In the genomic region with DNA sequence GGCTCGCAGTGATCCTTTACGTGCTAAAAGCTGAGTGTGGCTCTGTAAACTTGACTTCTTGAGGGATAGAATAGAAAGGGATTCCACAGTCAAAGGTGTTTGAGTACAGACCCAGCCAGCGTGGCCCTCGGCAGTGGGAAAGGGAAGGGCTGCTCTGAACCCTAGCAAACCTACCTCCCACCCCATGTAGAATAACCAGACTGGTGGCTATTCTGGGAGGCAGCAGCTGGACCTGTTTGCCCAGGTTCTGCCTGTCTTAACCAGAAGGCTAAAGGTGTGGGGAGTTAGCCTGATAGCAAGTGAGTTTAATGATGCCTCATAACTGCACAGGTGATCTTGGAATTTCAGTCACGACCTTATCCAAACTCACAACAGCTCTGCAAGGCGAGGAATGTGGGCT, we compare ENCODE assay signal across 12 mouse cellular contexts. TPM values are rescaled to one million over a fixed set of nuclear protein-coding genes. Genes with fewer than 3 reads are reported as not detected.
DNase-seq lines count a peak whose midpoint lies in the region; ATAC-seq and TF ChIP-seq lines count a peak whose summit lies in the region.
"Had no signal": no experiment of that assay in that cellular context is flagged by ENCODE, and none has a peak within 500 bp of the region (broad histone marks: within the 10 kb centered on the region; RNA-seq: fewer than 3 reads in every experiment).

No protein-coding gene starts in this region.

- DNase-seq in liver, adult 2 months (ENCODE audit: extremely low read depth, low read depth, low spot score), result no peak
- no peak for DNase-seq in spleen, adult 18-20 months
- no peak for DNase-seq in left cerebral cortex, adult 11 months (ENCODE audit: low spot score)
- DNase-seq in spleen, postnatal 4 days (ENCODE audit: low spot score in 2 of 2), result no peak
- DNase-seq: cerebellum, adult 2 months; lung, postnatal 14 days had no signal

- H3K79me2 ChIP-seq in liver, adult 2 months (ENCODE audit: control insufficient read depth, insufficient read depth, low read length), result no peaks in the 10 kb centered on the region

- WGBS in liver, adult 2 months, result 56% methylated on average over 6 of the region's 6 CpGs
- 69% methylated on average over 6 of the region's 6 CpGs for WGBS in liver, embryonic 12.5 days (ENCODE audit: insufficient replicate concordance)
- 54% methylated on average over 6 of the region's 6 CpGs for WGBS in embryonic facial prominence, embryonic 15.5 days
- WGBS in kidney, embryonic 14.5 days, result 79% methylated on average over 6 of the region's 6 CpGs
- 91% methylated on average over 6 of the region's 6 CpGs for WGBS in olfactory bulb, adult 2 months

- TF ChIP-seq CTCF in liver, adult 2 months (IDR thresholded peaks at IDR 0.05; ENCODE audit: low read depth, low read length), result no peak
- TF ChIP-seq CTCF in olfactory bulb, adult 2 months (IDR thresholded peaks at IDR 0.05; ENCODE audit: insufficient read depth, low read depth, low read length), result no peak

- peak overlapping the region; percentile 60 for H3K27ac ChIP-seq in liver, adult 2 months (replicated peaks; ENCODE audit: insufficient read depth, low read depth, low read length)
- H3K27ac ChIP-seq in liver, embryonic 12.5 days, result no peak overlapping the region
- 0 out of 2 replicates have a peak overlapping the region, but pooled peaks have one; percentile 49 for H3K27ac ChIP-seq in embryonic facial prominence, embryonic 15.5 days (replicated peaks)
- H3K27ac ChIP-seq in kidney, embryonic 14.5 days (ENCODE audit: low read depth, low read length), result 0 out of 2 replicates have a peak overlapping the region, but pooled peaks have one; percentile 24
- 0 out of 2 replicates have a peak overlapping the region, but pooled peaks have one; percentile 20 for H3K27ac ChIP-seq in olfactory bulb, adult 2 months (ENCODE audit: insufficient read depth, low read depth, low read length)
- H3K27ac ChIP-seq: midbrain, embryonic 12.5 days had no signal

- H3K27me3 ChIP-seq in liver, adult 2 months (ENCODE audit: control insufficient read depth, insufficient read depth, low read length), result no peaks in the 10 kb centered on the region
- peaks cover 62% of the 10 kb centered on the region for H3K27me3 ChIP-seq in liver, embryonic 12.5 days (replicated peaks)
- no peaks in the 10 kb centered on the region for H3K27me3 ChIP-seq in embryonic facial prominence, embryonic 15.5 days
- no peaks in the 10 kb centered on the region; the same call in 1 of the 2 replicates for H3K27me3 ChIP-seq in kidney, embryonic 14.5 days (ENCODE audit: control insufficient read depth, insufficient read depth, low read length)
- H3K27me3 ChIP-seq: midbrain, embryonic 12.5 days had no signal

- no peaks in the 10 kb centered on the region for H3K9me3 ChIP-seq in liver, embryonic 12.5 days (replicated peaks)
- no peaks in the 10 kb centered on the region for H3K9me3 ChIP-seq in embryonic facial prominence, embryonic 15.5 days (replicated peaks)
- no peaks in the 10 kb centered on the region for H3K9me3 ChIP-seq in kidney, embryonic 14.5 days (ENCODE audit: control insufficient read depth, low read length)
- H3K9me3 ChIP-seq: heart, embryonic 12.5 days; midbrain, embryonic 12.5 days had no signal

- ATAC-seq in liver, embryonic 12.5 days, result no peak
- no peak for ATAC-seq in embryonic facial prominence, embryonic 15.5 days (ENCODE audit: insufficient number of reproducible peaks, low FRiP score, low TSS enrichment, low read depth)
- ATAC-seq in kidney, embryonic 14.5 days (ENCODE audit: low FRiP score, low TSS enrichment), result no peak

- no peak overlapping the region for H3K4me3 ChIP-seq in liver, adult 2 months (ENCODE audit: insufficient read depth, low read depth, low read length)
- H3K4me3 ChIP-seq in liver, embryonic 12.5 days, result no peak overlapping the region
- no peak overlapping the region for H3K4me3 ChIP-seq in embryonic facial prominence, embryonic 15.5 days (replicated peaks)
- no peak overlapping the region for H3K4me3 ChIP-seq in kidney, embryonic 14.5 days (ENCODE audit: low read length)
- no peak overlapping the region for H3K4me3 ChIP-seq in olfactory bulb, adult 2 months (ENCODE audit: insufficient read depth, low read depth, low read length)
- H3K4me3 ChIP-seq: heart, embryonic 12.5 days; midbrain, embryonic 12.5 days had no signal

- TF ChIP-seq POLR2A in liver, adult 2 months (IDR thresholded peaks at IDR 0.05; ENCODE audit: extremely low read depth, insufficient read depth, low read length), result no peak
- no peak for TF ChIP-seq POLR2A in olfactory bulb, adult 2 months (IDR thresholded peaks at IDR 0.05; ENCODE audit: insufficient read depth, low read depth, low read length)

- H3K36me3 ChIP-seq in liver, adult 2 months (ENCODE audit: control insufficient read depth, insufficient read depth, low read length), result no peaks in the 10 kb centered on the region
- H3K36me3 ChIP-seq in liver, embryonic 12.5 days, result no peaks in the 10 kb centered on the region
- no peaks in the 10 kb centered on the region for H3K36me3 ChIP-seq in embryonic facial prominence, embryonic 15.5 days
- H3K36me3 ChIP-seq in kidney, embryonic 14.5 days (ENCODE audit: control insufficient read depth, insufficient read depth, low read length), result no peaks in the 10 kb centered on the region
- H3K36me3 ChIP-seq: heart, embryonic 12.5 days; midbrain, embryonic 12.5 days had no signal

- H3K4me2 ChIP-seq in liver, embryonic 12.5 days, result no peak overlapping the region
- H3K4me2 ChIP-seq in embryonic facial prominence, embryonic 15.5 days (replicated peaks), result no peak overlapping the region
- no peak overlapping the region for H3K4me2 ChIP-seq in kidney, embryonic 14.5 days (replicated peaks; ENCODE audit: low read depth, low read length)
- H3K4me2 ChIP-seq: heart, embryonic 12.5 days; midbrain, embryonic 12.5 days had no signal

- H3K9ac ChIP-seq in liver, adult 2 months (ENCODE audit: low read depth, low read length), result no peak overlapping the region
- no peak overlapping the region for H3K9ac ChIP-seq in liver, embryonic 12.5 days
- no peak overlapping the region for H3K9ac ChIP-seq in embryonic facial prominence, embryonic 15.5 days
- H3K9ac ChIP-seq in kidney, embryonic 14.5 days (ENCODE audit: low read depth, low read length), result no peak overlapping the region
- H3K9ac ChIP-seq: heart, embryonic 12.5 days; midbrain, embryonic 12.5 days had no signal

- peaks cover 47% of the 10 kb centered on the region for H3K4me1 ChIP-seq in liver, adult 2 months (ENCODE audit: control insufficient read depth, insufficient read depth, low read length)
- H3K4me1 ChIP-seq in liver, embryonic 12.5 days, result peaks cover 30% of the 10 kb centered on the region
- peaks cover 47% of the 10 kb centered on the region for H3K4me1 ChIP-seq in embryonic facial prominence, embryonic 15.5 days
- peaks cover 19% of the 10 kb centered on the region for H3K4me1 ChIP-seq in kidney, embryonic 14.5 days (ENCODE audit: control insufficient read depth, insufficient read depth, low read length)
- H3K4me1 ChIP-seq in olfactory bulb, adult 2 months (ENCODE audit: control insufficient read depth, insufficient read depth, low read length), result peaks cover 49% of the 10 kb centered on the region

RNA-seq across cellular contexts. Expression of a gene that starts 11.5 kb away (rescaled TPM):
- 0.28 and 0.67 TPM in 2 replicates for total RNA-seq in liver, adult 2 months (2014; rRNA removed)
- 1.0 and 1.6 TPM in 2 replicates for polyA plus RNA-seq in liver, adult 2 months (2012; rRNA removed)
- polyA plus RNA-seq in liver, embryonic 12.5 days (2016; fragmentation: Nextera tagmentation; extraction: Ambion mirVana), result 0.41 and 0.42 TPM in 2 replicates
- polyA plus RNA-seq in embryonic facial prominence, embryonic 15.5 days (2015; fragmentation: Nextera tagmentation; extraction: Ambion mirVana), result 8.4 and 9.0 TPM in 2 replicates
- 1.4 and 2.9 TPM in 2 replicates for polyA plus RNA-seq in kidney, embryonic 14.5 days (2014; fragmentation: Nextera tagmentation; extraction: Ambion mirVana)
- polyA plus RNA-seq in olfactory bulb, adult 2 months (2012; ENCODE audit: insufficient read depth, insufficient read length, low replicate concordance, missing spikeins), result not detected in 2 replicates

RNA-seq across cellular contexts. Expression of a gene that starts 28.0 kb away (rescaled TPM):
- total RNA-seq in liver, adult 2 months (2014; rRNA removed), result 18.2 and 19.7 TPM in 2 replicates
- polyA plus RNA-seq in liver, adult 2 months (2012; rRNA removed), result 6.1 and 7.3 TPM in 2 replicates
- 32.2 and 33.0 TPM in 2 replicates for polyA plus RNA-seq in liver, embryonic 12.5 days (2016; fragmentation: Nextera tagmentation; extraction: Ambion mirVana)
- 23.9 and 28.3 TPM in 2 replicates for polyA plus RNA-seq in embryonic facial prominence, embryonic 15.5 days (2015; fragmentation: Nextera tagmentation; extraction: Ambion mirVana)
- polyA plus RNA-seq in kidney, embryonic 14.5 days (2014; fragmentation: Nextera tagmentation; extraction: Ambion mirVana), result 21.9 and 23.2 TPM in 2 replicates
- 47.5 and 1,135 TPM in 2 replicates for polyA plus RNA-seq in olfactory bulb, adult 2 months (2012; ENCODE audit: insufficient read depth, insufficient read length, low replicate concordance, missing spikeins)
